Mouse (Mus musculus): ENCODE results near the gene Idh1. TPM values are rescaled to one million over a fixed set of nuclear protein-coding genes. Genes with fewer than 3 reads are reported as not detected.

The Idh1 gene
- total RNA-seq, 4 experiments from 2014 or later, result 46.0 to 56.9 (median 53.5) TPM

DNA sequence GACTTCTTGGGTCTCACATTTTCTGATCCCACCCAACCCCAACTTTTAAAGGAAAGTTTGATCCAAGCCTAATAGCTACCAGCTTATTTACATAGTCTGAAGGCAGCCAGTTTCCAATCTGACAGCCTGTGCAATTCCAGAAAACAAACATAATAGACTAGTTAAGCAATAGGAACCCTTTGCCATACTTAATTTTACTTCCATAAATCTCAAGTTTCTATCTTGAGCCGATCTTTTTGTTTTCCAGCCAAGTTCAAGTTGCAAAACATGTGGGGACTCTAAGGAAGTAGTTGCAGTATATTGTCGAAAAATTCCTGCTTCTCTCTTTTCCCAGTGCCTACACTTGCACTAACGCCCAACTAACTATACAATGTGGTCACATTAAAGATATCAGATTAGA lies 8.8 kb downstream of the Idh1 start:
- no peak for DNase-seq (ENCODE audit: low spot score in 2 of 2)

DNA sequence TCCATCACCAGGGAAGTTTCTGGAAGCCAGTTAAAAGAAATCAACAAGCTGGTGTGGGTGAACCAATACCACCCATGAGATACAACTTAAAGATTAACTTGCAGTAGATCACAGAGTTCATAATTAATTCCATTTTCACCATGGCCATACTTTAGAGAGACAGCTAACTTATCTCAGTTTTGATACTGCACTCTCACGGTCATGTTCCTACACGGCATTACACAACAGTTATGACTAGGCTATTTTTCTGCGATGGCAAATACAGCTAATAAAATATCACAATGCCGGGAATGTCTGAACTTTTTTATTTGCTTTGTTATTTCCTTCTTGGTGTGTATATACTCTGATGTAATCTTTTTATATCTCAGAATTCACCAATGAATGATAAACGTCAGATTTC lies 9.4 kb downstream of the Idh1 start:
- DNase-seq (ENCODE audit: low spot score in 2 of 2), result no peak

DNA sequence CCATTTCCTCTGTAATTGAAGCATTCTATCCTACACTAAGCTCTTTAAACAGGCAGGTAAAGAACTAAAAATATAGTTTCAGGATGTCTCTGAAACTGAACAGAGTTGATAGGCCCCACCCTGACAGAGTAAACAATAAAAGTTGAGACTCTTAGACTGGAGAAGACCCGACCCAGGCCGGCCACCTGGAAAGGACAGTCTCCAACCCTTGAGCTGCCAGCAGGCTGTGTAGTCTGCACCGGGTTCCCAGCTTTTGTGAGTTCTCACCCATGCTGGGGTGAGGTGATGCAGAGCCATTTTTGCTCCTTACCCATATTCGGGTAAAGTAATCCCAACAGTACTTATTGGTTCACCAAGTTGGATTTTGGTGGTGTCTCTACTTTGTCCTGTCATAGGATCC lies 10.1 kb downstream of the Idh1 start:
- no peak for DNase-seq (ENCODE audit: low spot score in 2 of 2)

DNA sequence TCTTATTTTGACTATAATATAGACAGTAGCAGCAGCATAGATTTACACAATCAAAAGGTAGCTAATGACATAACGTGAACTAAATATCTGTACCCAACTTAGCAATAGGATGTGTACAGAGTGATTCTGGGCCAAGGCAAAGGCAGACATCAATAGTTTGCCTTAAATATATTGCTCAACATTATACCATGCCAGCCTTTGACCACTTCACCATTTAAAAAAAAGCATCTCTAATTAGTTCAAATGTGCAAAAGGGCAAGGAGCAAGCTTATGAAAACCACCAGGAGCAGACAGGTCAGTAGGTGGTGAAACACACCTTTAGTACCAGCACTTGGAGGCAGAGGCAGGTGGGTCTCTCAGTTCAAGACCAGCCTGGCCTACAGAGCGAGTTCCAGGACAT lies 12.6 kb downstream of the Idh1 start:
- no peak for DNase-seq (ENCODE audit: low spot score in 2 of 2)

DNA sequence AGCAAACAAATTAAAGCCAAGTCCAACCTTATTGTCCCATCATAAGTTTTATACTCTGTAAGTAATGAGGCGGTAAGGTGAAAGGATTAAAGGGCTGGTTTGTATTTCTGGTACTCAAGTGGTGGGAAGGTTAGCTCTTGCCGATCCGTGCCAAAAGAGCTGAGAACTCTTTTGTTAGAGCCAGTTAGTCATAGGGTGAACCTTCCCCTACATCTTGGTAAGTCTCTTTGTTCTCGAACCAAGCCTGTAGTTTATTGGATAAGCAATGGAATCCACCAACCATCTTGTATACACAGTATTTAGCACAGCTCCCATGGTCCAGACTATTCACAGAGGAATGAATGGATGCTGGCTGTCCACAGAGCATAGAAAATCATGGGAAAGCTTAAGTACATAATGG lies 14.7 kb downstream of the Idh1 start:
- DNase-seq (ENCODE audit: low spot score in 2 of 2), result no peak

DNA sequence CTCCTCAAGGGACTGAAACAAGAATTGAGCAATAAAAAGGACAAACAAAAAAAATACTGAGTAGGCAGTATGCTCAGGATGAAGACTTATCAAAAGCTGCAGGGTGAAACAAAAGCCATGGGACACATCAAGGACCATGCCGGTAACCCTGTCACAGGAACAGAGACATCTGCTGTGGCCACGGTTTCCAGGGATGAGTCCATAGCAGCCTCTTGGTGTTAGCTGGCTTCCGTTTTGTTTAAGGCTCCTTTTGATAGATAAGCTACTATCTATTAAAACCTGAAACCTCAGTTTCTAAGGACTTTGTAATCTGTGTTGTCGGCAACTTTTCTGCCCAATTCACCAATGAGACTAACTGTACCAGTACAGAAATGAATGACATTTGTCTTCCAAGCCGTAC lies 16.4 kb downstream of the Idh1 start:
- no peak for DNase-seq (ENCODE audit: low spot score in 2 of 2)

DNA sequence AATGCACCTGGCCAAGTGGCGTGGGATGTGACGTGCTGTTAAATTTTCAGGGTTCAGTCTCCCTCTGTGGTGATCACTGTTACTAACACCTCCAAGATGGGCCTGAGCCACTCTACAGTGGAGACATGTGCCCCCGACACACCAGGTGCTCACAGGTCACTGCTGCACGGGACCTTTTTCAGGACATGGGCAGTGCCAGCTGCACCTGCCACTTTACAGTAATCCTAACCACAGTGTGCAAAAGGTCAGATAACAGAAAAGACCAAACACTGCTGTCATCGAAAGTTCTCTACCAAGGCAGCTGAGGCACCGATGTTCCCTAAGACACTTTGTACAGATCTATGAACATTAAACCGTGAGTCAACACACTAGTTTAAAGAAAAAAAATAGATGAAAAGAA lies 16.8 kb downstream of the Idh1 start:
- no peak for DNase-seq (ENCODE audit: low spot score in 2 of 2)

DNA sequence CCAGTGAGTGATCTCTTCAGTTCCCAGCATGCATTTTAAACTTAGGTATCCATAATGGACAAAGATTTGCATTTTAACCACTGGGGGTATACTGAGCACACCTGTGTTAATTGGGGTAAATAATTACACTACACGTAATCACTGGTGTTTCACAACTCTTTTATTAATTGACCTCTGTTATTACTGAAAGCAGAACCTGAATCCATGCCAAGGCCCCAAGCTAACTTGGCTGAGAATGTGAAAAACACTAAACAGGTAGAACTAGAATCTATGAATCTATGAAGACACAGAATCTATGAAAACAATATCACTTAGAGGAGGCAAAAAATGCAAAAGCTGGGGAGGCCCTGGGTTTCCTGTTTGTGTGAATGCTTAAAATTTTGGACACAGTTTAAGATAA lies 18.8 kb downstream of the Idh1 start:
- DNase-seq (ENCODE audit: low spot score in 2 of 2), result no peak

DNA sequence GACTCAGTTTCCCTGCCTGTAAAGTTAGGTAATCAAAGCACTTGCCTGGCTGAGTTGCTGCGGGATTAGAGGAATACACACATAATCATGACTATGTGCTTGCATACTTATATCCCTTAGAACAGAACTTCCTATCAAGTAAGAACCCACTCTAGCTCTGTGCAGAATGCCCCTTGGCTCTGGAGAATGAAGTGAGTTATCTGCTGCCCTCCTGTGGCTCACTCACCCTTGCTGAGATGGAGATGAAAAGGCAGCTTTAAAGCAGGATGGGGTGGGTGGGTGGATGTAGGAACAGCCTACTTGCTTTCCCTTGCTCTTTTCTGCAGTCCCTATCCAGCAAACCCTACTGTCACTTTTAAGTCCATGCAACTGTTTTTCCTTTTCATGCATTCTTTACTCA lies 24.1 kb downstream of the Idh1 start:
- DNase-seq (ENCODE audit: low spot score in 2 of 2), result no peak

DNA sequence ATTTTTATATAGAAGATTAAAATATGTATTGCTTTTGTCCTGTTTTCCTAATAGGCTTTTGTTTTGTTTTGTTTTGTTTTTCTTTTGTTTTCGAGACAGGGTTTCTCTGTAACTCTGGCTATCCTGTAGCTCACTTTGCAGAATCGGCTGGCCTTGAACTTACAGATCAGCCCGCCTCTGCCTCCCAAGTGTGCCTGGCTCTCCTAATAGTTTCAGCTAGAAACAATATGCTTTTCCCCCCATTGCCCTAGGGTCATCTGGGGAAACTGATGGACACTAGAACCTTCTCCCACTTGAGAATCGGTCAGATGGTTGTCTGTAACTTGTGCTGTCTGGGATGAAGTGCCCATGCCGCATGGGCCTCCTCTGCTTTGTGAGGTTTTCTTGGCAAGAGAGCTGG lies 30.2 kb downstream of the Idh1 start:
- no peak for DNase-seq (ENCODE audit: low spot score in 2 of 2)

DNA sequence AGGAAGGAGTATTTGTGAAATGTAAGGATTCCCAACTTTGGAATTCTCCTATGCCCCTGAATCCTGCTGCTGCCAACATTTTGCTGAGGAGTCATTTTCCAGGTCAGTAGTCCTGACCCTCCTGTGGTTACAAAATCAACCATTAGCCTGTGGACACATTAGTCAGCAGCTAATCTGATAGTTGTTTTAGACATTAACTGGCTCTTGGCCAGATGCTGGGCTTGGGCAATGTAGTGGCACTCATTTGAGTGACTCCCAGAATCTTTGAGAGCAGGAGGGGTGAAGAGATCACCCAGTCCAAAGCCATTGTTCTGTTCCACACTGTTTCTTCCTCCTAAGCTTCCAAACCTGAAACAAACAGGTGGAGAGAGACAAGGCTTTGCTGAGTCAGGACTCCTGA lies 31.5 kb downstream of the Idh1 start:
- DNase-seq (ENCODE audit: low spot score in 2 of 2), result no peak

DNA sequence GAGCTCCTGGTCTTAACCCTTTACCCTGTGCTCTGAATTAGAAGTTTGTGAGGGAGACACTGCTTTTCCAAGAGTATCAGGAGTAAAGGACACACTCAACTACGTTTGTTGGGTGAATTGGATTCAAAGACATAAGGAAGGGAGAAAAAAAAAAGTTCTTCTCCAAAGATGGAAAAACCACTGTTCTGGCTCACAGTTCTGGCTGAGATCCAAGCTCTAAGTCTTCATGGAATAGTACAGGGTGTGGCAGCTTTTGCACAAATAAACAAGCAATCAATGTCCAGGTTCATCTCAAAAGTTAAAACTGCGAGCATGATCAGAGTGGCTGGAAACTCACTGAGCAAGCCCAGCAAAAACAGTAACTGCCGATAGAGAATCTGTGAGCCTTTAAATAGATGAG lies 38.3 kb downstream of the Idh1 start:
- no peak for DNase-seq (ENCODE audit: low spot score in 2 of 2)

DNA sequence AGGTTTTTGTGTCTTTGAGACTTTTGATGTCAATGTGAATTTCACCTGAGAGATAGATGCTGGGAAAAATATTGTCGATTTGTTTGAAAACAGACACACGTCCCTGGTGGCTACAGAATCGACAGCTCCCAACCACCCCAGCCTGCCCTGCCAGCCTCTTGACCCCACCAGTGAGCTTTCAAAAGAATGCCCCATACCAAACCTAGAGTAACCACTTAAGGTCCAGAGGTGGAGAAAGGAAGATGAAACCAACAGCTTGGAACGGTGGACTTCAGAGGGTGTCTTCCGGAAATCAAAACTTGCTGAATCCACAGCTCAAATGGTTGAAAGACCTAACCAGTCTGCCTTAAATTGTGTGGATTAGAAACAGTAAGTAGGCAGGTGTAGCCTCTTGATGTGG lies 39.0 kb downstream of the Idh1 start:
- DNase-seq (ENCODE audit: low spot score in 2 of 2), result no peak

DNA sequence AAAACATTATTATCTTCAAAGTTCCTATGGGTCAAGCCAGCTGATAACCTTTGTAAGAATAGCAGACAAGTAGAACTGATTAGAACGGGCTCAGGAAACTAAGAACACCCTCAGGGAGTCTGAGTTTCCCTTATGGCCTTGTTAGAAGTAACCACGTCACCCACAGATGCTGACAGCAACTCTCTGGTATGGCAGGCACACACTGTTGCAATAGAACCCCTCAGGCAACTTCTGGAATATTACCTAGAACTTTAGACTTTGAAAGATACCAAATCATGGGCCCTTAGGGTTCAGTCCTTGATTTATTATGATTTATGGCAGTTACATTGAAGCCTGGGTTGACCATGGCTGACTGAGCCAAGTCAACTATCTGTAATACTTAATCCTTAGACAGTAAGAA lies 39.7 kb downstream of the Idh1 start:
- DNase-seq (ENCODE audit: low spot score in 2 of 2), result no peak

DNA sequence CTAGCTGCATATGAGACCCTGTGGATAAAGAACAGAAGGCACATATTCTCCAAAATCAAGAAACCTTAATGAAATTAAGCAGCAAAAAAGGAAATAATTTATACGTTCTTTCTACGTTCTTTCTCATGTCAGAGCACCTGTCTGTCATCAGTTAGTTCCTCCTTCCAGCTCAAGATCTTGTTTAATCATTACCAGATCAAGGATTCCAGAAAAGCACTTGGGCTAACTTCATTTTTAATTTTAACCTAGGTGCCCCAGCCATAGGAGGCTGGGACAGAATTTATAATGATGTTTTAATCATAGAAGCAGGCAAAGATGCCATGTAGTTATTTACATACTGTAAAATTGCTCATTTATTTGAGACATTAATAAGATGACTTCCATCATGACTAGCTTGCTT lies 41.5 kb downstream of the Idh1 start:
- DNase-seq (ENCODE audit: low spot score in 2 of 2), result no peak

DNA sequence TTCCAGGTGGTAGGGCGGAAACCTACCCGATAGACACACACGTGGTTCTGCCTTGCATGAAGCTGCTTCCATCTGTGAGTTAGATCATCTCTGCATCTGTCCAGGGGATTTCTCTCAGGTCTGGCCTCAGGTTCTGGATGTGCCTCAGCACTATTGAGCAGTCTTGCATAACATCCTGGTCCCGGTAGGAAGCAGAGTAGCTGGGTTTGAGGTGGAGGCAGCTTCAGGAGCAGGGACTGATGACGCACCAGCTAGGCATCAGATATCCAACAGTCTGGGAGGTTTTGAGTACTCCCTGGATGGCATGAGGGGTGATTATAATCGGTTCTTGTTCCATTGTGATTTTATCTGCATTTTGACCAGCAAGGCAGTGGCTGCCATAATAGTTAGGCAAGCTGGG lies 48.7 kb downstream of the Idh1 start:
- no peak for DNase-seq (ENCODE audit: low spot score in 2 of 2)

DNA sequence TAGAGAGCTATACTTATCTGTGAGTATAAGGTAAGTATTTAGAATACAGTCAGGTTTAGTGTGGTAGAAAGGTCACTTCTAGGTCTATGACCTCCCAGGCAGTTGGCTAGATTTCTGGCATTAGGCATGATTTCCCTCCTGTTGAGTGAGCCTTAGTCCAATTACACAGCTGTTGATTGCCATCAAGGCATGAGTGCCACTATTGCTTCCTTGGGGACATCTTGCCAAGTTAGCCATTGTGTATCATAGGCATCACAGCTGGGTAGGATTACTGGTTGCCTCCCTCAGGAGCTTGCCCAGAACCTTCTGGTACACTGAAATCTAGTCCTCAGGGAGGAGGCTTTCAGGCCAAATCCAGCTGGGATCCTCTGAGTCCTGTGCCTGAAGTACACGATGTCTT lies 53.5 kb downstream of the Idh1 start:
- no peak for DNase-seq (ENCODE audit: low spot score in 2 of 2)

DNA sequence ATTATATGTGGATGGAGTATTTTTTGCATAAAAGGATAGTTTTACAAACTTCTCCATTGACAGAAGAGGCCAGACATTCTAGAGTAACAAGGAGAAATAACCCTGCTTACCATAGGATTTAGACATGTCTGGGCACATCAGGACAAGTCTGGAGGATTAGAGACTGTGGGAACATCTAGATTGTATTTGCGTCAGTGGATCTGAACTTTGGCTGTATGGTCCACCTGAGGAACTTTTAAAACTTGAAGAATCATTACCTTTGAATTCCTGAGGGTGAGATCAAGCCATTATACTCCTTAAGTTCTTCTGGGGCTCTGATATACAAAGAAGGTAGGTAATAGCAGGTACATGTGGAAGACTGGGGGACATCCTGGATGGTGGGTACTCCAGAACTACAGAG lies 54.6 kb downstream of the Idh1 start:
- DNase-seq (ENCODE audit: low spot score in 2 of 2), result no peak

DNA sequence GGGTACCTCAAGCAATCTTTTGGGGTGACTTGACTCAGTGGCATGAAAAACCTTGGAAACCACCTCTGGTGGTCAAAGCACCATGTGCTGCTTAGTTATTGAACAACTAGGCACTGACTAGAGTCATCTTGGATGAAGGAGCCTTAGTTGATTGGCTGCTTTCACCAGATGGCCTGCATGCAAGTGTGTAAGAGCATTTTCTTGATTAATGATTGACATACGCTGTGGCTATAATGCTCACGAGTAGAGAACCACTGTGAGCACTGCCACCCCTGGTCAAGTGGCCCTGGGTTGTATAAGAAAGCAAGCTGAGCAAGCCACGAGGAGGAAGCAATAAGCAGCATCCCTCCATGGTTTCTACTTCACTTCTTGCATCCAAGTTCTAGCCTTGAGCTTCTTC lies 56.1 kb downstream of the Idh1 start:
- no peak for DNase-seq (ENCODE audit: low spot score in 2 of 2)

DNA sequence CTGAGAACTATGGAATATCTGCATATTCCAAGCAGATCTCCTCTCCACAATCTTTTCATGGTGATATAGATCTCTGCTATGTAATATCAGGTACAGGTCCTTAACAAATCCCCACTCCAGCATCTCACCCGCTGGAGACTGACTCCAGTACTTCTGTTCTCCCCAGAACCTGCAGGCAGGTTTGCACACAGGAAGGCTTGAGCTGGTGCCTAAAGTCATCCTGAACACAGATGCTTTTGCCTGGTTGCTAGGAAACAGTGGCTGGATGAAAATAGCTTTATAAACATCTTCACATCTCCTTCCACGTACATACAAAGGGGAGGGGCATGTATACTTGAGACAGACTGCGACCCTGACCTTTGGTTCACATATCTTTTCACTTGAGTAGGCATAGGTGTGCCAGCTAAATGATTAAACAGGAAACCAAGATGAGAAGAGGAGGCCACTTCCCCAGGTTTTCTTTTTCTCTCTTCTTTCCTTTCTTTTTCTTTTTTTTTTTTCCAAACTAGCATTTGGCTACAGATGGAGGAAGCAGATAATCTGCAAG lies 56.6 kb downstream of the Idh1 start:
- peak in 1 of 2 experiments; percentile 21 for DNase-seq (ENCODE audit: low spot score in 2 of 2)

DNA sequence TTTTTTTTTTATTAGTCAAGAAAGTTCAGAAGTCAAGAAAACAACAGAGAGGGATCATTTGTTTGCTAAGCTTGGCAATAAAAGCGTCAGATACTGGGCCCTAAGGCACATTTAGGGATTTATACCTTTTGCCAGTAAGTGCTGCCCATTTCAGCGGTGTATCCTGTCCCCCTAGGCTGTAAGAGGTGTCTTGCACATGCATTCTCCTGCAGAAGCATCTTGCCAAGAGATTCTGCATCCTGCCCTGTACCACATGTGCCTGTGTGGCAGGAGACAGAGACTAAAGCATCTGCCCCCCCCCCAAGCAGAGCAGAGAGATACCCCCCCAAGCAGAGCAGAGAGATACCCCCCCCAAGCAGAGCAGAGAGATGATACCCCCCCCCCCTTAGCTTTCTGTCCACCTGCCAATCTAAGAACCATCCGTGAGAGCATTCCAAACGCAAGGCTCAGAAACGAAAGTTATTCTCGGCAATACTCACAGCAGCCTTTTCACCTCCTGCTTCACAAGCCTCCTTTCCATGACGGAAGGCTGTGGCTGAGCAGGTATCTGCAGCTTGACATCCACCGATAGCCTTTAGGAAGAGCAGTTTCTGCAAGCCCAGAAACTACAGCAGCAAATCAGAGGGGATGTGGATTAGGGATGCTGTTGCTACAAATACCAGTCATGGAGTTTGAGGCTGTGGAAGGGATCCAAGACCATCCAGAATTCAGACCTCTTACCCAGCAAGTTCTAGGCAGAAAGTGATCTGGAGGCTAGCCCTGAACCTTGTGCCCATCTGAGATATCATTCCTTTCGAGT lies 63.5 kb downstream of the Idh1 start, which contains the start of gene D630023F18Rik:
D630023F18Rik (minus strand) TSS at position 641 of the 799 bp plus-strand sequence.
- DNase-seq (ENCODE audit: low spot score in 2 of 2), result peak in 1 of 2 experiments; percentile 39

DNA sequence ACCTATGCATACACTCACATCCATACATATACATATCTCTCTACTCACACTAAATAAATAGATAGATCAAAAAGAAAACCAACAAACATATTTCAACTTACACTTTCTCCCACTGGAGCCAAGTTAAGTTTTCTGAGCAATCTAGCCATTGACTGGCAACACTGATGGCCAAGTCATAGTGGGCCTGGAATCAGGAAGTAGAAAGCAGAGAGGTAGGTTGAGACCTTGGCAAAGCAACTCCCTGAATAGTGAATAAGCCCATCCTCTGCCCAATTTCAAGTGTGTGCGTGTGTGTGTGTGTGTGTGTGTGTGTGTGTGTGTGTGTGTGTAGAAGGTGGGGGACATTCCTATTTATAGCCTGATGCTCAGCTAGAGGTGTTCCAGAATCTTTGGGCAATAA lies 66.9 kb downstream of the Idh1 start, which contains the start of gene Gm28845:
Gm28845 (minus strand) TSS at position 121 of the 400 bp plus-strand sequence.
- no peak for DNase-seq (ENCODE audit: low spot score in 2 of 2)

Data from layer of hippocampus, adult 8-10 months (tissue).